ENCODE assay signal across 27 mouse cellular contexts in genomic region chr3:97512296-97512695, GRCm38 (mm10).
"Had no signal": no experiment of that assay in that cellular context is flagged by ENCODE, and none has a peak within 500 bp of the region (broad histone marks: within the 10 kb centered on the region; RNA-seq: fewer than 3 reads in every experiment).

No protein-coding gene starts in this region.

- H3K27ac ChIP-seq: gastrocnemius, adult 2 months; heart, adult 2 months; hindbrain, embryonic 10.5 days; hindbrain, embryonic 12.5 days; hindbrain, embryonic 14.5 days; intestine, embryonic 15.5 days; kidney, embryonic 15.5 days; kidney, postnatal 0 days; limb, embryonic 12.5 days; liver, embryonic 13.5 days had no signal

- H3K9ac ChIP-seq: heart, embryonic 12.5 days; hindbrain, embryonic 12.5 days; hindbrain, embryonic 14.5 days; intestine, embryonic 15.5 days; kidney, embryonic 15.5 days; limb, embryonic 12.5 days; liver, embryonic 13.5 days had no signal

- H3K4me3 ChIP-seq: gastrocnemius, adult 2 months; heart, adult 2 months; heart, embryonic 12.5 days; hindbrain, embryonic 10.5 days; hindbrain, embryonic 12.5 days; intestine, embryonic 15.5 days; kidney, embryonic 15.5 days; limb, embryonic 12.5 days; liver, embryonic 13.5 days had no signal

- DNase-seq: gastrocnemius, adult 2 months; gastrocnemius, postnatal 10 days; gastrocnemius, postnatal 25 days; heart, adult 2 months; heart, postnatal 10 days; heart, postnatal 4 days; kidney, adult 2 months; kidney, adult 9 months; kidney, postnatal 14 days; kidney, postnatal 36 days; layer of hippocampus, adult 9-11 months; layer of hippocampus, postnatal 36 days; left cerebral cortex, postnatal 4 days; liver; liver, embryonic 13.5 days had no signal

- H3K27me3 ChIP-seq: heart, embryonic 12.5 days; hindbrain, embryonic 12.5 days; intestine, embryonic 15.5 days; kidney, embryonic 15.5 days; limb, embryonic 12.5 days; liver, embryonic 13.5 days had no signal

- H3K4me2 ChIP-seq: heart, embryonic 12.5 days; hindbrain, embryonic 12.5 days; hindbrain, embryonic 14.5 days; intestine, embryonic 15.5 days; kidney, embryonic 15.5 days; limb, embryonic 12.5 days; liver, embryonic 11.5 days; liver, embryonic 13.5 days had no signal

- ATAC-seq: hindbrain, embryonic 16.5 days; inflammation-experienced regulatory T-cells, adult 6 months; intestine, embryonic 15.5 days; intestine, postnatal 0 days had no signal

- H3K9me3 ChIP-seq: hindbrain, embryonic 12.5 days; intestine, embryonic 15.5 days; kidney, embryonic 15.5 days had no signal

- H3K36me3 ChIP-seq: heart, embryonic 12.5 days; hindbrain, embryonic 10.5 days; hindbrain, embryonic 12.5 days; intestine, embryonic 15.5 days; kidney, embryonic 15.5 days; limb, embryonic 12.5 days; liver, embryonic 13.5 days had no signal

- H3K4me1 ChIP-seq: heart, embryonic 12.5 days; hindbrain, embryonic 10.5 days; hindbrain, embryonic 12.5 days; intestine, embryonic 15.5 days; kidney, embryonic 15.5 days; limb, embryonic 12.5 days; liver, embryonic 13.5 days had no signal
